Mouse (Mus musculus): ENCODE results near the gene Kif21a. TPM values are rescaled to one million over a fixed set of nuclear protein-coding genes. Genes with fewer than 3 reads are reported as not detected.

Kif21a gene
- total RNA-seq, 1 experiment from 2014 or later = 1.9 TPM

DNA sequence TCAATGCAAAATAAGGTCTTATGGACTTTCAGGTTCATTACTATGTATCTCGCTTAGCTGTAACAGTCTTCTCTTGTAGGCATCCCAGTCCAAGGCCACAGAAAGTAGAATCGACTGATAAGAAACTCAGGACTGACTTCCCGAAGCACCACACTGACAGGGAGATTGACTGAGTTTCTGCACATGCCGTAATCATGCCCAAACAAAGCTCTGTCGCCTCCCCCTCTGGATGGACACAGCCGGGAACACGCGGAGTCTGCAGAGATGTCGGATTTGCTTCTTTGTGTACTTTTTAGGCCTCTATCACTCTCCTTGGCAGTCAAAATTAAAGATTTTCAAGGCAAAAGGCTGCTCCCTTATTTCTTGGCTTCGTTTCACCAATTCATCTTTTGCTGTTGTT, 20.8 kb downstream of the Kif21a start:
- no peak for ATAC-seq (replicated peaks in 1 of 2; ENCODE audit: insufficient read depth in 1 of 2, low FRiP score in 2 of 2, low TSS enrichment in 1 of 2, low read depth in 1 of 2, poor library complexity in 2 of 2, severe bottlenecking in 2 of 2)

DNA sequence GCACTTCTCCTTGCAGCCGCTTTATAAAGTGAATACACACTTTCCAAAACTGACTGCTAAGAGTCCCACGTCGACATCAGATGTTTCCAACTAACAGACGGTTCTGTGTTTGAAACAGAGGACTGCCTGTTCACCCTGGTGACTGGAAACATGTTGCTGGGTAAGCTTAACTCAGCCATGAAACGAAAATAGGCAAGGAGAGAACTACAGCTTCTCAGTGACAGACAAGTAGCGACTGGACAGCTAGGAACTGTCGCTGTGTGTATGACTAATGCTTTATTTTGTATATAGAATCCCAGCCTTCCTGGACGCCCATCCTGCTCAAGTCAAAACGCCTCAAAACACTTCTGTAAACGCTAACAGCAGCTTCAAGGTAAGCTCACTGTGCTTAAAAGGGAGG, 21.3 kb downstream of the Kif21a start:
- ATAC-seq (replicated peaks in 1 of 2; ENCODE audit: insufficient read depth in 1 of 2, low FRiP score in 2 of 2, low TSS enrichment in 1 of 2, low read depth in 1 of 2, poor library complexity in 2 of 2, severe bottlenecking in 2 of 2) = no peak

DNA sequence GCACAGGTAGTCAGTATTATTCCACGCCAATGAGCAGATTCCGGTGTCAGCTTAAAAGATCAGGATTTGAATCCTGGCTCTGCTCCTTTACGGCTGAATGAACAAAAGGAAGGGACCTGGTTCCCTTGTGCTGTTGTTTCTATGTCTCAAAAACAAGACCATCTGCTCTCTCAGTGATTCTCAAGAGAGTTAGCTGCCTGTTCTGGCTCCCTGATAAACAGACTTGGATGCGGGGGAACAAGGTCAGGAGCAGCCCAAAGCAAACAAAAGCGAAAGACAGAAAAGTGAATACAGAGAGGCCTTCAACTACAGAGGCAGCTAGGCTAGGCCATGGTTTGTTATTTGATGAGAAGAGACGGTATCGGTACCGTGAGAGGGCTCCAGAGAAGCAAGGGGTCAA, 27.5 kb downstream of the Kif21a start:
- ATAC-seq (replicated peaks in 1 of 2; ENCODE audit: insufficient read depth in 1 of 2, low FRiP score in 2 of 2, low TSS enrichment in 1 of 2, low read depth in 1 of 2, poor library complexity in 2 of 2, severe bottlenecking in 2 of 2) = no peak

DNA sequence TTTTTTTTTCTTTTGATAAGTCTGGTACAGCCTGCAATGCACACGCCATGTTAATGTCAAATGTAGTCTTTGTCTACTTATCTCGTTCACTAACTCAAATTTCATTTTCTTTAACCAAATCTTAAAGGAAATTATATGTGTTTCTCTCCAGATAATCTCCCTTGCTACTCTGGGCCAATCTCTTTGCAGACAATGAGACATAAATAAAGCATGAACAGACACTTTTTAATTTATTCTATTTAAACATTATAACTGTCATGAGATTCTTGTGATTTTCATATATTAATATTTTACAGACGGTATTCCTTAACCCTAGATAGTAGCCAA, 30.9 kb downstream of the Kif21a start:
- ATAC-seq (replicated peaks in 1 of 2; ENCODE audit: insufficient read depth in 1 of 2, low FRiP score in 2 of 2, low TSS enrichment in 1 of 2, low read depth in 1 of 2, poor library complexity in 2 of 2, severe bottlenecking in 2 of 2) = no peak

DNA sequence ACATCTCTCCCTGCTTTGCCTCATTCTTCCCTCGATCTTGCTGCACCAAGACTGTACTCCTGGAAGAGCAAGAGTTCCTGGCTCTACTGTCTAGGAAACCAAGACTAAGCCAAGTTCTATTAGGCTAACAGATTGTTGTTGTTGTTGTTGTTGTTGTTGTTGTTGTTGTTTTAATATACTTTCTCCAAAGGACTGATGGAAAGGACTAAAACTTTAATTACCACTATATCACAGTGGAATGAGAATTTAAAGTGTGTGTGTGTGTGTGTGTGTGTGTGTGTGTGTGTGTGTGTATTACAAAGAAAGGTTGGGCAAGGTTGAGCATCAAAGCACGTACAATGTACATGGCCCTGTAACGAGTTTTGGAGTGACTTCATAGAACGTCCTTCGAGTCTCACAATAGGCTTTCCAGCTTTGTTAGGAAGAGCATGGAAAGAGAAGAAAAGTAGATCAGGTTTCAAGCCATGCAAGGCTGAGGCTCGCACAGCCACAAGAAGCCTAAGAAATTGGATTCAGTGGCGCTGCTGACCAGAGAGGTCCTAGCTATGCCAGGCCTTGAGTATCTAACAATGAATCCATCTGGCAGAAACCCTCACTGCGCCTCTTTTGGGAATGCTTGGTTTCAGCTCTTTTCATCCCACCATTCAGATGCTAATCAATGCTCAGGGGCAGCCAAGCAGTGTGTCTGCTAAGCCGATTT, 31.4 kb downstream of the Kif21a start:
- ATAC-seq (replicated peaks in 1 of 2; ENCODE audit: insufficient read depth in 1 of 2, low FRiP score in 2 of 2, low TSS enrichment in 1 of 2, low read depth in 1 of 2, poor library complexity in 2 of 2, severe bottlenecking in 2 of 2) = no peak

DNA sequence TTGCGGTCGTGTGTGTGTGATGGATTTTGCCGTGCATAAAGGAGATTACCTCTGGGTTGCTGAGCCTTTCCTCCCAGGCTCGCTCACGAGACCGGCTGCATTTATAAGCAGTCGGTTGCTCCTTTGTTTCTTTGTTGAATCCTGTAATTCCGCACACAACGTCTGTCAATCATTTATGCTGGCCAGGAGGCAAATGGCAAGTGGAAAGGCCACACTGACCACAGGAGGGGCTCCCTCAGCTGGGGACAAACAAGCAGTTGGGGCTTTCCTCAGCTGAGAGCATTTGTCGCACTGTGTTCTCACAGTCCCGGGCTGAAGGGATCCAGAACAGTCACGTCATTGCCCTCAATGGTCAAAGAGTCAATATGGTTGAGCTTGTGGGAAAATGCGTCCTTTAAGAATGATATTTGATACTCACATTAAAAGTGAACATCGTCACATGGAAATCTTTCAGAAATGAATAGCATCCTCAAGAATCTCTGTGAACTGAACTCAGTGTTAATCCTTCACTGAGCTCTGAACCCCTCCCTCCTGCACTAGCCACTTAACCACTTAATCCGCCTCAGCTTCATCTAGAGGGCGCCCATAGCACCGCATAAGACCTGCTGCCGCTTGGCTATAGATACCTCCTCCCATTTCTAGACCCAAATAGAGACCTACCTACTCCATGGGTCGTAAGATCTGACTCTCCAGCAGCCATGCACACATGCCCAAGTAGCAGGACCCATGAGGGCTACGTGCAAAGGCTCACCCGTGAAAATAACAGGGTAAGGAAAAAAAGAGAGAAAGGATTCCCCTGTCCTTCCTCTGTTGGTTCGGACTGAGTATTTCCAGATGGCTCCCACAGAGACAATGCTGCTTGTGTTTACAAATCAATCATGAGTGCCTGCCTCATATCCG, 32.2 kb downstream of the Kif21a start:
- ATAC-seq (replicated peaks in 1 of 2; ENCODE audit: insufficient read depth in 1 of 2, low FRiP score in 2 of 2, low TSS enrichment in 1 of 2, low read depth in 1 of 2, poor library complexity in 2 of 2, severe bottlenecking in 2 of 2) = no peak

DNA sequence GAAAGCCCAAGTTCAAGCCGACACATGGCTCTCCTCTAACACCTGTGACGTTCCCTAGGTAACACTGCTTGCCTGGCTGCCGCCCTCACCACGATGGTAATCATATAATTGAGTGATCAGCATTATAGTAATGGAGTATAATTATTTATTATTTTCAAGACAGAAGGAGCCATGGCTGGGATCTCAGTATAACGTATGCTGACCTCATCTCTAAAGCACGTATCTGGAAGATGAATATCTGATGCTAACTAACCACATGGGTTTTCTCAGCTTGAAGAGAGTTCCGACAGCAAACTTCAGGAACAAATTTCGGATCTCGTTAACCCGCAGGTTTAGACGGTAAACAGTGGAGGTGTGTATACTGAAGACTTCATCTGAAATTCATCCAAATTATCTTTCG, 33.4 kb downstream of the Kif21a start:
- no peak for ATAC-seq (replicated peaks in 1 of 2; ENCODE audit: insufficient read depth in 1 of 2, low FRiP score in 2 of 2, low TSS enrichment in 1 of 2, low read depth in 1 of 2, poor library complexity in 2 of 2, severe bottlenecking in 2 of 2)

DNA sequence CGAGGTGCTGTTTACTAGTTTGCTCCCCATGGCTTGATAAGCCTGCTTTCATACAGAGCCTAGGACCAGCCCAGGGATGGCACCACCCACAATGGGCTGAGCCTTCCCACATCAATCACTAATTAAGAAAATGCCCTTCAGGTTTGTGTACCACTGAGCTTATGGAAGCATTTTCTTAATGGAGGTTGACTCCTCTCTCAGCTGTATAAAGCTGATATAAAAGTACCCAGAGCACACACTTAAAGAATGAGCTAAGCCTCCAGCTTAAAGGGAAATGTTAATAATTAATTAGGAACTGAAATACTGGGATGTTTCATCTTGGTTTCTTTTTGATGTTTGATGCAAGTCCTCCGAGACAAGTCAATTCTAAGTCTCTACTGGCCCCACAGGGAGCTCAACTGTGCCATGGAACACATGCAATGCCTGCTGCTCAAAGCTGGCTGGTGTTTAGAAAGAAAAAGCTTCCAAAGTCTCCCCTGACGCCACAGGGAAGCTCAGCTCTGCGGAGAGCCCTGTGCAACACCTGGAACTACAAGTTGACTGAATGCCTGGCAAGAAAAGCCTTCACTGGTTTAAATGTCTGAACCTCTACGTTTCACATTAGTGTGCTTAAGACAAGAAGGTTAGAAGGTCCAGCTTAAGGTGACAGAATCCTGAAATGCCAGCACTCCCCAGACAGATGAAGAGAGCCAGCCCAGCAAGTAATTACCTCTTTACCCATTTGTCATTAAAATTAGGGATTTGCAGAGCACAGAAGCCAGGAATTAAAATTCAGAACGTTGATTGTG, 36.8 kb downstream of the Kif21a start:
- ATAC-seq (replicated peaks in 1 of 2; ENCODE audit: insufficient read depth in 1 of 2, low FRiP score in 2 of 2, low TSS enrichment in 1 of 2, low read depth in 1 of 2, poor library complexity in 2 of 2, severe bottlenecking in 2 of 2) = no peak

DNA sequence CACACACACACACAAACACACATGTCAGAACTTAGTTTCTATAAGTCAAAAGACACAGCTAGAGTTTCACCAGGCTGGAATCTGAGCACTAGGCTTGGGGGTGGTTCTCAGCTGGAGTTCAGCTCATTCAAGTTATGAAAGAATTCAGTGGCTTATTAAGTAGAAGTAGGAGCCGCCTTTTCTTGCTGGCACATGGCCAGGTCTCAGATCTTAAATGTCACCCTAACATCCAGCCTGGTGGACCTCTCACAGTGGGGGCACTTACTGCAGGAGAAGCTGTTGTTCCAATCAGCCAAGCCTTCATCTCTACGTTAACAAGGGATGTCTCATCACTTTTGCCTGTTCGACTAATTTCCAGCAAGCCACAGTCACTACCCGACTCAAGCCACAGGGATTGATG, 39.5 kb downstream of the Kif21a start:
- no peak for ATAC-seq (replicated peaks in 1 of 2; ENCODE audit: insufficient read depth in 1 of 2, low FRiP score in 2 of 2, low TSS enrichment in 1 of 2, low read depth in 1 of 2, poor library complexity in 2 of 2, severe bottlenecking in 2 of 2)

DNA sequence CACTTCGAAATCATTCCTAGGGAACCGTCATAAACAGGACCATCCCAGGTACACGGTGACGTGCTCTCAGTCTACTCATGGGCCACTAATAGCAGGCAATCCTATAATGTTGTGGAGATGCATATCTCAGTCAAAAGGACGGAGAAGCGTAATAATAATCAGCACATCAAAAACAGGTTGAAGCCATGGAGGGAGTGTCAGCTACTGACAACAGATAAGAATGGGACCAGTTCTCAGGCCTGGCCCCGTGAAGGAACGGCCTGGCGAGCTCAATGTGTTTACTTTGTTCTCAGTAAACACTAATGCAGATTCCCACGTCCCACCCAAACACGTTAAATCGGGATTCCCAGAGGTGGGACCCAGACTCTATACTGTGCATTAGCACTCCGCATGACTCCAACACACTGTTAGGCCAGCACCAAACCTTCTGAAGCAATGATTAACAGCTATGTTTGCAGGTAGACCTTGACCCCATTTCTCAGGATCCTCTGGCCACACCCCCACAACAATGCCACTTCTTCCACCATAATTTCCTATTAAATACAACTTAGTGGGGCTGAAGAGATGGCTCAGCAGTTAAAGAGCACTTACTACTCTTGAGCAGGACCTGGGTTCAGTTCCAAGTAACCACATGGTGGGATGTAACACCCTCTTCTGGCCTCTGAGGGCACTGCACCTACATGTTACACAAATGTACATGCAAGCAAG, 42.5 kb downstream of the Kif21a start:
- ATAC-seq (replicated peaks in 1 of 2; ENCODE audit: insufficient read depth in 1 of 2, low FRiP score in 2 of 2, low TSS enrichment in 1 of 2, low read depth in 1 of 2, poor library complexity in 2 of 2, severe bottlenecking in 2 of 2) = no peak

DNA sequence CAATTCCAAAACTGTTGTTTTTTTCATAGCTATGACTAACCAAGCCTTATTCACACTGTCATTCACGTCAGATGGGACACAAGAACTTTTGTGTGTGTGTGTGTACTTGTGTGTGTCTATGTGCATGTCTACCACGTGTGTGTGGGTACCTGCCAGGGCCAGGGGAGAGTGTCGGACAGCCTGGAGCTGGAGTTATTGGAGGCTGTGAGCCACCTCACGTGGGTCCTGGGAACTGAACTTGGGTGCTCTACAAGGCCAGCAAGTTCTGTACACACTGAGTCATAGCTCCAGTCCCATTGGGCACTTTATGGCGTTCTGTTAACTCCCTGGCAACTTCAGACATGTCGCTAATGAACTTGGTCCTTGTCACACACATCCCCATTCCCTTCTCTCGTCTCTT, 45.0 kb downstream of the Kif21a start:
- ATAC-seq (replicated peaks in 1 of 2; ENCODE audit: insufficient read depth in 1 of 2, low FRiP score in 2 of 2, low TSS enrichment in 1 of 2, low read depth in 1 of 2, poor library complexity in 2 of 2, severe bottlenecking in 2 of 2) = no peak

DNA sequence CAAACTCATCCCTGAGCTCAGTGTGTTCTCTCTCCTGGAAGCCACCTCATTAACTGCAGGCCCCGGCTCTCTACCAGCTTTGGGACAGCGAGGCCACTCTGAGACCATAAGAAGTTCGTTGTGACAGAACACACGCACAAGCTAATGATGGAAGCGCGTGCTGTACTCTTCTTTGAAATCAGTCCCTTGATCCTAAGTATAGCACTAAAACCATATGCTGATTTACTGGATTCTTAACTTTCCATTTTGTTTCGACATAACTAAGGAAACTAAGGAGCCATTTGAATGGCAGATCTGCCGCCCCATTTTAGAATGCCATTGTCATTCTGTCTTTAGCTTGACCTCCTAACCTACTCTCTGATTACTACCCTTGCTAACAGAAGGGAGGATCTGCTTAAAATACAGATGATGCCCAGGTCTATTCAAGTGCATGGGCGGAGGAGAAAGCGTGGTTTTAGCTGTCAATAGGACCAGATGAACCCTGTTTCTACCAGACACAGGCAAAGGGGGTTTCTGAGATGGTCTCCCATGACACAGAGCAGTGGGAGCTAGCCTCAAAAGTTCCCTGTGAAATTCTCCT, 48.6 kb downstream of the Kif21a start:
- ATAC-seq (replicated peaks in 1 of 2; ENCODE audit: insufficient read depth in 1 of 2, low FRiP score in 2 of 2, low TSS enrichment in 1 of 2, low read depth in 1 of 2, poor library complexity in 2 of 2, severe bottlenecking in 2 of 2) = no peak

DNA sequence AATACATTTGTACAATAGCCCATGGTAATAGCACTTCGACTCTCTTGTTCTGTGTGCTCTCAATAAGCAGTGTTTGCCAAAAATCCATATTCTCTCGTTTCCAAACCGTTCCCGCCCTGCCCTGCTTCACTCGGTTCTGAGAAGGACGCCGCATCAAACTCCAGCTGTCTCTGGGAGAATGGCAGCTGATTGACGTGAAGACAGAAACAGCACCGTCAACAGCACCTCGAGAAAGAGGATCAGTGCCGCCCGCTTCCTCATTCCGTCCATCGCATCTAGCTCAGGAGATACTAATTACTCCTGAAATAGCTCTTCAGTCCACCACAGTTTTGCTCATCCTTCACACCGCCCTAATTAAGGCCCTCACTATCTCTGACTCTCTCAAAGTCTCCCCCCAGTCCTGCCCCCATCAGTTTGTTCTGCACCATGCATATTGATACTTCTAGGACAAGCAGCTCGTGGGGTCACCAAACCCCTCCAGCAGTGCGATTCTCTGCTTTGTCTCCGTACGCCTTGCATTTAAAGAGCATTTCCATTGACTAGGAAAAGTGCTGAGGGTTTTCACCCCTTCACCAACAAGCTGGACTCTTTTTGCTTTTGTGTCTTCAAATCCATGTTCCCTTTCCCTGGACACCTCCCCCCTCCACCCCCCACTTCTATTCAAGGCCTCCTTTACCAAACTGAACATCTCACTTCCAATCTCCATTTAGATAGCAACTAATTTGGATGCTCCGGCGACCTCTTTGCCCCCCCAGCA, 49.3 kb downstream of the Kif21a start:
- ATAC-seq (replicated peaks in 1 of 2; ENCODE audit: insufficient read depth in 1 of 2, low FRiP score in 2 of 2, low TSS enrichment in 1 of 2, low read depth in 1 of 2, poor library complexity in 2 of 2, severe bottlenecking in 2 of 2) = no peak

DNA sequence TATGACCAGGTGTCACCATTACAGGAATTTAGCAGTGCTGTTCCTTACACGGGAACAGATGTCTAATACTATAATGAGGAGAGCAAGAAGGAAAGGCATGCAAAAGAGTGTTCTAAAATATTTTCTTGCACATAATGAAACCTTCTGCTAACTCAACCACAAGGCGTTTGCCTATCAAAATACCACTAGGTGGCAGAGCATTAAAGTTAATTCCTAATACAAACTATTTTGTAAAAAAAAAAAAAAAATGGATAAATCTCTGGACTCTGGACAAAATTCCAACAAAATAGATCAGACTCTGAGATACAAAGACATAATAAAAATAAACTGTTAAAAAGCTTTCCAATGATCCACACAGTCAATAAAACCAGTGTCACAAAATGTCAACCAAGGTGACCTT, 56.9 kb downstream of the Kif21a start:
- no peak for ATAC-seq (replicated peaks in 1 of 2; ENCODE audit: insufficient read depth in 1 of 2, low FRiP score in 2 of 2, low TSS enrichment in 1 of 2, low read depth in 1 of 2, poor library complexity in 2 of 2, severe bottlenecking in 2 of 2)

DNA sequence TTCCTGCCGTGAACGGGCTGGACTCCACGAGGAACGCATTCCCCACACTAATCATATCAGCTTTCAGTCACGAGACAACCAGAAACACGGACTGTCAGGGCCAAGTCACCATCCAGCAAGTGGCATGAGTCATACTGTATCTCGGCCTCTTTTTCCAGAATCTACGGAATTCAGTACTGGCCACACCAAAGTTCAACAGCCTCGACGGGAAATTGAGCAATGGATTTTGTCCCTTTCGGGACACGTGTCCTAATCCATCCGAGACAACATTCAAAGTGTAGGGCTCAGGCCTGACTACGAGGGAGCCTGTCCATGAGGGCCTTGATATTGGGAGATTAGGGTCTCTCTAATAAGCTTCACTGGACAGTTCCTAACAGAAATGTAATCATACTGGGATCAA, 57.4 kb downstream of the Kif21a start:
- no peak for ATAC-seq (replicated peaks in 1 of 2; ENCODE audit: insufficient read depth in 1 of 2, low FRiP score in 2 of 2, low TSS enrichment in 1 of 2, low read depth in 1 of 2, poor library complexity in 2 of 2, severe bottlenecking in 2 of 2)

DNA sequence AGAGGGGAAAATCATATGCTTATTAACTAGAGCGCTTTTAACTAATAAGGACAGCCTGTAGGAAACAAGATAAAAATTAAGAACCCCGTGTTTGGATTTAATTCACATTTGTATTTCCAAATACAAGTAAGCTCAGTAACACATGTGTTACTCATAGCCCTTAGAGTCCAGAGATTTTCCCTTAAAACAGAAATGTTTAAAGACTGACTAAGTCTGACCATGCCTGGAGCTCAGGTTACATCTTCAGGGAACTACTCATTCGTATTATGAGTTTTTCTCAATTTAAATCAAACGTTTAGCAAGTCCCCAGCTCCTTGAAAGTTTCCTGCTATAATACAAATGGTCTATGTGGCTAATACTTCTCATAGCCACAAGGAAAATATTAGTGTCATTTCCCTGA, 57.9 kb downstream of the Kif21a start:
- ATAC-seq (replicated peaks in 1 of 2; ENCODE audit: insufficient read depth in 1 of 2, low FRiP score in 2 of 2, low TSS enrichment in 1 of 2, low read depth in 1 of 2, poor library complexity in 2 of 2, severe bottlenecking in 2 of 2) = no peak
